Mouse (Mus musculus) embryonic facial prominence, embryonic 14.5 days (tissue): Measurements from ENCODE around the gene Kctd6. TPM values are rescaled to one million over a fixed set of nuclear protein-coding genes. Genes with fewer than 3 reads are reported as not detected.
"Not testable (repeated sequence)": the region's sequence is repeated elsewhere in the genome, so short reads cannot be mapped to it uniquely, and the experiment has no call there.

ENCODE experiments used
- ATAC-seq: fragments of 200-750 bp; cut with Nextera tagmentation; 2 replicates; pipeline ENCODE4 v1.8.0; 2017; ENCODE audit warnings: low read depth, moderate number of reproducible peaks, moderate TSS enrichment
- DNase-seq: peaks from one replicate; pipeline ENCODE4 v3.0.0-alpha.2; 2015; ENCODE audit warnings: low spot score
- H3K27ac ChIP-seq: fragments of 300-500 bp; sonication (generic); replicated peaks from 2 replicates; pipeline ENCODE4 v1.5.1; 2014; ENCODE audit warnings: low read depth, mild to moderate bottlenecking, low read length, moderate library complexity
- H3K27me3 ChIP-seq: fragments of 300-500 bp; sonication (generic); replicated peaks from 2 replicates; pipeline ENCODE4 v1.6.1; 2014; ENCODE audit warnings: low read length; ENCODE audit not compliant: control insufficient read depth, insufficient read depth
- H3K36me3 ChIP-seq: fragments of 300-500 bp; sonication (generic); 2 replicates; pipeline ENCODE4 v1.6.1; 2014; ENCODE audit warnings: low read length, mixed read lengths; ENCODE audit not compliant: control insufficient read depth, insufficient read depth
- H3K4me1 ChIP-seq: fragments of 300-500 bp; sonication (generic); 2 replicates; pipeline ENCODE4 v1.6.1; 2014; ENCODE audit warnings: antibody characterized with exemption, low read length; ENCODE audit not compliant: control insufficient read depth, insufficient read depth
- H3K4me2 ChIP-seq: fragments of 300-500 bp; sonication (generic); 2 replicates; pipeline ENCODE4 v1.6.1; 2014; ENCODE audit warnings: low read depth, mild to moderate bottlenecking, low read length, moderate library complexity, mixed read lengths
- H3K4me3 ChIP-seq: fragments of 300-500 bp; sonication (generic); 2 replicates; pipeline ENCODE4 v1.5.1; 2014; ENCODE audit warnings: low read depth, mild to moderate bottlenecking, low read length
- H3K9ac ChIP-seq: fragments of 300-500 bp; sonication (generic); 2 replicates; pipeline ENCODE4 v1.6.1; 2014; ENCODE audit warnings: low read depth, mild to moderate bottlenecking, low read length, moderate library complexity, mixed read lengths
- H3K9me3 ChIP-seq: fragments of 300-500 bp; sonication (generic); 2 replicates; pipeline ENCODE4 v1.6.1; 2016; ENCODE audit warnings: low read length; ENCODE audit not compliant: control insufficient read depth
- WGBS: fragments of 180-500 bp; shearing (Covaris S2); extraction: QIAGEN DNeasy Blood & Tissue Kit; methylation state at CpG from one replicate; pipeline ENCODE4 v1.1.7; 2014; 5-methylcytosine and 5-hydroxymethylcytosine counted together
- polyA plus RNA-seq: library from polyadenylated mRNA; unstranded; fragments of >200 nt; fragmentation: Nextera tagmentation; extraction: Ambion mirVana; gene quantifications from 2 replicates; pipeline ENCODE4 v1.2.1, GENCODE M21; 2014

Kctd6 gene
- polyA plus RNA-seq, result 12.2 and 12.8 TPM in 2 replicates

DNA sequence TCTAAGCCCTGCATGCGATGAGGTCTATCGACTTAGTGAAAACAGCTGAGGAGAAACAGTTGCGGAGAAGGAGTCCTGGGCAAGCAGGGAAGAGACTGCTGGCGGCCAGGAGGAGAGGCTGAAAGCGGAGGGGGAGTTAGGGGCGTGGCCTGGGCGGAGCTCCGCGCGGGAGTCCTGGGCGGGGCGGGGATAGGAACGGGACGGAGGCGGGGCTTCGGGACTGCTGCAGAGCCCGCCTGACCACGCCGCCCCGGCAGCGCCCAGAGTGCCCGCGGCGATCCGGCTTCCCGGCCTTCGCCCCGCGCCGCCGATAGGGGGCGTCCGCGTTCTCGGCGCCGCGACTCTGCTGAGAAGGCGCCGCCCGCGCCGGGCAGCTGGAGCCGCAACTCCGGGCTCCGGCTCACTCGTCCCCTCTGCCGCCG, at the start of gene Kctd6:
TSS of gene Kctd6 (plus strand) at position 338 of the 422 bp plus-strand sequence.
- H3K9ac ChIP-seq, result peak within 1 kb of the TSS; percentile 82
- H3K4me3 ChIP-seq, result peak within 1 kb of the TSS; percentile 68
- H3K4me1 ChIP-seq, result peaks cover 17% of the 10 kb centered on the region

DNA sequence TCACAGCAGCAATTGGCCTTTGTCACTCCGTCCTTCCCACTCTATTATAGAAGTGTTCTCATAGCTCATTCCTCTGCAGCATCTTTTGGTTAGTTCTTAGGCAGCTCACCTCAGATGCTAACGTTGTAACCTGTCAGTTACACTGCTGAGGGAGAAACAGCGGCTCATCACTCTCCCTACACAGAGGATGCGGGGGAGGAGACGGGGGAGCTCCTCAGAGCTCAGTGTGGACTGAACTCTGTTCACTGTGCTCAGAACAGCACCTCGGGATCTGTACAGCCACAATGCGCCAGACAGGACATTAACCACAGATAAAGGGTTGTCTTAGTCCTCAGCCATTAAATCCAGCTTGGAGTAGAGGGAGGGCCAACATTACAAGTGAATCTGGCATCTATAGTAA, 49.5 kb upstream of the Kctd6 start:
- Histone ChIP-seq H3K4me2 (no peak overlapping the region), H3K9ac (no peak overlapping the region), H3K4me3 (no peak overlapping the region), H3K36me3 (peaks cover 82% of the 10 kb centered on the region), H3K4me1 (no peaks in the 10 kb centered on the region), H3K27ac (no peak overlapping the region), H3K27me3 (no peaks in the 10 kb centered on the region), H3K9me3 (no peaks in the 10 kb centered on the region)
- WGBS, result 81% methylated on average over 7 of the region's 7 CpGs
- ATAC-seq, result no peak
- no peak for DNase-seq

More for the DNA sequence above, at the start of gene Kctd6:
- Histone ChIP-seq H3K4me2 (peak within 1 kb of the TSS; percentile 94), H3K36me3 (no peaks in the 10 kb centered on the region), H3K27ac (peak within 1 kb of the TSS; percentile 93), H3K9me3 (no peaks in the 10 kb centered on the region), H3K27me3 (no peaks in the 10 kb centered on the region)
- 0% methylated on average over 4 of the region's 49 CpGs for WGBS
- ATAC-seq (peak; percentile 97), DNase-seq (peak; percentile 97)

DNA sequence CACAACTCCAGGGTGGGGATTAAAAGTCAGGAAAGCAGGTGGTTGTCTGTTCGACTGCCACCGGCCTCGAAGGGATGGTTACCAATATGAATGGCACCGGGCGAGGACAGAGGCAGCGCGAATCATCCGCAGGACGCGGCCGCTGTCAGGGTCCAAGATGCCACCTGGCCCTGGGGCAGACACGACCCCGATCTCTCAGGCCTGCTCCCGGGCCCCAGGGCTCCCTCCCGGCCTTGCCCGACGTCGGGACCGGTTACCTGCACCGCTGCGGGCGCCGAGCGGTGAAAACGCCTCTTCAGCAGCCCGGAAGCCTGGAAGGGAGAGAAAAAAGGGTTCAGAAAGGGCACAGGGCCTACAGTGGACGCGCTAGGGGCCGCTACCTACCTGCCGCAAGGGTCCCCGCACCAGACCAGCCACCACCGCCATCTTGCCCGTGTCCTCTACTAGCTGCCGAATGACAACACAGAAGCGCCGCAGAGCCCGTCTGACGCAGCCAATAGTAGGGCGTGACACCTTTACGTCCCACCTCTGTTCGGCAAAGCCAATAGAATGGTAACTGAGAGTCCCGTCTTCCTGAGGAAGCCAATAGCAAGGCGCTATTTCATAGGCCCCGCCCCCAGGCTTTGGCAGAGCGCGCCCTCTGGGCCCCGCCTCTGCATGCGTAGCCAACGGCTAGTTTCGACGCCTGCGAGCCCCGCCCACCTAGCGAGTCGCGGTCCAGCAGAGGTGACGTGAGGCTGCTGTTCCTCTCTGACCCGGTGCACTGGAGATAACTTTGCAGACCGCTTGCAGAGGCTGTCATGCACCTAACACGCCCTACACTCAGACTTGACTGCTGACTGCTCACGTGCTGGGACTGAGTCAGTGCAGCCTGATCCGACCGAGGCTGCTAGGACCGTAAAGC, 41.2 kb upstream of the Kctd6 start, which contains the start of gene Pdhb:
TSS of gene Pdhb (minus strand) at position 519 of the 904 bp plus-strand sequence.
- DNase-seq, result peak; percentile 100
- Histone ChIP-seq H3K9ac (peak within 1 kb of the TSS; percentile 92), H3K4me2 (peak within 1 kb of the TSS; percentile 67), H3K4me3 (peak within 1 kb of the TSS; percentile 90), H3K36me3 (peaks cover 31% of the 10 kb centered on the region), H3K27me3 (no peaks in the 10 kb centered on the region), H3K9me3 (no peaks in the 10 kb centered on the region), H3K4me1 (peaks cover 7% of the 10 kb centered on the region; the same call in 1 of the 2 replicates), H3K27ac (peak within 1 kb of the TSS; percentile 64; the same call in 1 of the 2 replicates)
- peak; percentile 100 for ATAC-seq
- WGBS, result 2% methylated on average over 30 of the region's 64 CpGs

DNA sequence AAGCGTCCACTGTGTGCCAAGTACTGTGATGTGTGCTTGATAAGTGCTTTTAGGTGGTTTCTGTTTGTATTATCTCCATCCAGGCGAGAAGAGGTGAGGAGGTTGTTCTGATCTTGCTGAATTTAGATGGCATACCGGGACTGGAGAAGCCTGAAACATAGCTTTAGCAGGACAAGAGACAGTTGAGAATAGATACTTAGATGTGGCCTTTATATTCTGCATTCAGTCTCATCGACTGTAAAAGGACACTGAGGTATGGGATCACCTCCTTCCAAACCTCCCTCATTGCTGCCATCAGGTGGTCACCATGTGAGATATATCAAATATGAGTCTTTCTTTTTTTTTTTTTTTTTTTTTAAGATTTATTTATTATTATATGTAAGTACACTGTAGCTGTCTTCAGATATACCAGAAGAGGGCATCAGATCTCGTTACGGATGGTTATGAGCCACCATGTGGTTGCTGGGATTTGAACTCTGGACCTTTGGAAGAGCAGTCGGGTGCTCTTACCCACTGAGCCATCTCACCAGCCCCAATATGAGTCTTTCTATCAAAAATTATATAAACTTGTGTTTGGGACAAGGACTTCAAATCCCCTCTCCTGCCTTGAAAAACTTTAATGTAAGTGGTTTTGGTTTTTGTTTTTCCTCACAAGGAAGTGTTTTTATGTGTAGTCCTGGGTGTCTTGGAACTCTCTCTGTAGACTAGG, 40.2 kb upstream of the Kctd6 start:
- not testable (repeated sequence) for ATAC-seq, H3K4me1 ChIP-seq, H3K9me3 ChIP-seq, H3K27me3 ChIP-seq
- peak; percentile 79 for DNase-seq
- Histone ChIP-seq H3K4me3 (peak overlapping the region; percentile 90), H3K27ac (0 out of 2 replicates have a peak overlapping the region, but pooled peaks have one; percentile 46), H3K4me2 (peak overlapping the region; percentile 67), H3K9ac (peak overlapping the region; percentile 22; the same call in 1 of the 2 replicates), H3K36me3 (peaks cover 21% of the 10 kb centered on the region)
- WGBS, result 27% methylated on average over 7 of the region's 7 CpGs

DNA sequence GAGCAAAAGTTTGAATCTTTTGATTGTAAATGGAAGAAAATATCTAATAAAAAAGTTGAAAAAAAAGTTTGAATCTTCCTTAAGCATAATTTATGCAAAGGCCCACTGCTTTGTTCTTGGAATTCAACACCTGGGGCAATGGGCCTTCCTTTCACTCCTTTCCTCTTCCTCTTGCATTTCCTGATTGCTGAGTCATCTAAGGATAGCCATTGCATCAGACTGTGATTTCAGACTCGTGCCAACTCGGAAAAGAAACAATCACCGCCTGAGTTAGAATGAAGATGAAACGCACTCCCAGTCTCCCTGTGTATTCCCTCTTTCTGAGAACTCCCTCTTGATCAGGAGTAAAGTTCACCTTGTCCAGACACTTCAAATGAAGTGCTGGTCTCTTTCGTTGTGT, 39.3 kb upstream of the Kctd6 start:
- no peak overlapping the region for H3K4me2 ChIP-seq
- H3K9ac ChIP-seq, result no peak overlapping the region
- H3K27ac ChIP-seq, result no peak overlapping the region
- H3K9me3 ChIP-seq, result no peaks in the 10 kb centered on the region
- H3K4me3 ChIP-seq, result no peak overlapping the region
- DNase-seq (no peak), ATAC-seq (no peak)
- 85% methylated on average over 5 of the region's 5 CpGs for WGBS
- H3K4me1 ChIP-seq, result peaks cover 7% of the 10 kb centered on the region; the same call in 1 of the 2 replicates
- peaks cover 12% of the 10 kb centered on the region for H3K36me3 ChIP-seq
- H3K27me3 ChIP-seq, result no peaks in the 10 kb centered on the region

GRCm38 (mm10) chr14:8176251-8176650, 37.7 kb upstream of the Kctd6 start:
- H3K4me1 ChIP-seq, result peaks cover 7% of the 10 kb centered on the region; the same call in 1 of the 2 replicates
- no peaks in the 10 kb centered on the region for H3K27me3 ChIP-seq
- H3K9me3 ChIP-seq, result no peaks in the 10 kb centered on the region
- ATAC-seq (no peak), DNase-seq (no peak)
- 60% methylated on average over 5 of the region's 5 CpGs for WGBS
- 0 out of 2 replicates have a peak, but pooled peaks cover 1% of the 10 kb centered on the region for H3K36me3 ChIP-seq
- H3K4me3 ChIP-seq, result no peak overlapping the region
- H3K27ac ChIP-seq, result no peak overlapping the region
- H3K4me2 ChIP-seq, result no peak overlapping the region
- no peak overlapping the region for H3K9ac ChIP-seq

- Histone ChIP-seq H3K36me3 (no peaks in the 10 kb centered on the region), H3K4me3 (no peak overlapping the region), H3K4me1 (no peaks in the 10 kb centered on the region), H3K9me3 (no peaks in the 10 kb centered on the region), H3K27me3 (no peaks in the 10 kb centered on the region), H3K9ac (no peak overlapping the region), H3K27ac (no peak overlapping the region), H3K4me2 (no peak overlapping the region)
- 75% methylated on average over 4 of the region's 4 CpGs for WGBS
- no peak for DNase-seq
- no peak for ATAC-seq
Observed at GRCm38 (mm10) chr14:8180371-8181035, 33.4 kb upstream of the Kctd6 start.

DNA sequence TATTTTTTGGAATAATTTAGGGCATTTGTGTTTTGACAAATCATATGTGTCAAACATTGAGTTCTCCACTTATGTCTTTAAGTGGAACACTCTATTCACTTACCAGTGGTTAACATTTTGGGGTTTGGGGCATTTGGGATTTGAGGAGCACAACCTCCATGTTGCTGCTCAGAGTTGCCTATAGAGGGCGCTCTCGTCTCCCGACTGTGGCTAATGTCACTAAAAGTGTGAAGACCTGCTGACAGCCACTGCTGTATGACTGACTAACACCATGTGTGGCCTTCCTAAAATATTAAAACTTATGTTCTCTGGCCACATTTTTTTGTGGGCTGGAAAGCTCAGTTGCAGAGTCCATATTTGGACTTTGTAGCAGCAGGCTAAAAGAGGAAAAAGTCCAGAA, 30.6 kb upstream of the Kctd6 start:
- WGBS, result 71% methylated on average over 3 of the region's 3 CpGs
- no peak for DNase-seq

More for the DNA sequence above, 30.6 kb upstream of the Kctd6 start:
- Histone ChIP-seq H3K4me3 (no peak overlapping the region), H3K9me3 (no peaks in the 10 kb centered on the region), H3K36me3 (no peaks in the 10 kb centered on the region), H3K4me1 (no peaks in the 10 kb centered on the region), H3K27ac (no peak overlapping the region), H3K4me2 (no peak overlapping the region), H3K27me3 (no peaks in the 10 kb centered on the region), H3K9ac (no peak overlapping the region)
- no peak for ATAC-seq
